Mouse (Mus musculus) layer of hippocampus, adult 2 months (tissue): ENCODE measurements around the gene Abhd12. TPM values are rescaled to one million over a fixed set of nuclear protein-coding genes. Genes with fewer than 3 reads are reported as not detected.
A peak's percentile ranks its signal among the peaks of the same experiment; 100 is the strongest.
"Not testable (repeated sequence)": the region's sequence is repeated elsewhere in the genome, so short reads cannot be mapped to it uniquely, and the experiment has no call there.

ENCODE experiments used
- DNase-seq, 2 experiments: peaks; one replicate each; pipeline ENCODE4 v3.0.0; 2022; ENCODE audit warnings: low spot score in 2 of 2
- H3K27ac ChIP-seq: fragments of 200-600 bp; 2 replicates; pipeline ENCODE4 v1.8.1; 2022
- H3K4me3 ChIP-seq: fragments of 200-600 bp; 2 replicates; pipeline ENCODE4 v1.8.1; 2022; ENCODE audit warnings: mild to moderate bottlenecking
- CTCF ChIP-seq: fragments of 200-600 bp; conservative IDR thresholded peaks from 2 replicates; pipeline ENCODE4 v1.8.1; 2022; ENCODE audit warnings: antibody characterized with exemption, mild to moderate bottlenecking, moderate library complexity
- long read RNA-seq, 2 experiments: library from polyadenylated mRNA; stranded (forward); transcript quantifications; one replicate each; pipeline ENCODE4 v2.0.0; 2021; ENCODE audit warnings: borderline mapping rate in 2 of 2
- total RNA-seq, 2 experiments: library from RNA; stranded (reverse); gene quantifications; 2 replicates each; pipeline ENCODE4 v1.2.3; 2021

The Abhd12 gene
- 100 to 1,000 TPM; 314 to 317 TPM for total RNA-seq
- long read RNA-seq, experiment 1, transcript Abhd12-201 (13 exons, 1,999 nt) = major isoform, 147 of 191 reads
- long read RNA-seq, experiment 1, partial matches to known transcripts = 7 of 191 reads
- long read RNA-seq, experiment 1, other reads (novel, unspliced or antisense) = 35 of 191 reads
- long read RNA-seq, experiment 2, transcript Abhd12-201 (13 exons, 1,999 nt) = major isoform, 225 of 293 reads
- long read RNA-seq, experiment 2, partial matches to known transcripts = 13 of 293 reads
- long read RNA-seq, experiment 2, other reads (novel, unspliced or antisense) = 49 of 293 reads

DNA sequence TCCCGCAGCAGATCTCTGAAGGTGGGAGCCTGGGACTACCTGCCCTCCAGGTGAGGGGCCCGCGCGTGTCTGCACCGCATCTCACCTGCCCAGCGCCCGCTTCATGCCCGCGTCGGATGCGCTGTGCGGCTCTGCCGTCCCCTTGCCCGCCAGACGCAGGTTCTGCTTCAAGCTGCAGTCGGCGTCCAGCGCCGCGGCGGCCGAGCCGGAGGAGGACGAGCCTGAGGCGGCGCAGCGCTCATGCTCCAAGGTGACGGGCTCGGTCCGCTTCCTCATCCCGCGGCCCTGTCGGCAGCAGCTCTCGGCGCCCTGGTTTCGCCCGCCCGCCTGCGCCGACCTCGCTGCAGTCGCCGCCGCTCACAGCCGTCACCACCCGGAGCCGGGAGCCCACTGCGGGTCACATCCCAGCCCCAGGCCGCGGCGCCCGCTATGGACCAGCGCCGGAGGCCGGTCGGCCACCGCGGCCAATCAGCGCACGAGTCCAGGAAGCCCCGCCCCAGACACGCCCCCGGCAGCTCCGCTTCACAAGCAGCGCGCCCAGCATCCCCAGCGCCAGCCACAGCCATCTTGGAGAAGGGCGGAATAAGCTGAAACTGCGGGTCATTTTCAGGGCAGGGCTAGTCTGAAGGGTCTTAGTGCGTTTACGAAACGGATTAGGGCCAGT is at the start of gene Abhd12:
Gene Abhd12 (minus strand): TSS at position 470 of the 664 bp plus-strand sequence.
- TF ChIP-seq CTCF = no peak; the same call in 1 of the 2 replicates
- peak within 1 kb of the TSS; percentile 100 for H3K4me3 ChIP-seq
- H3K27ac ChIP-seq = peak within 1 kb of the TSS; percentile 97
- peak; percentile 97 for DNase-seq

- no peak for TF ChIP-seq CTCF
- Histone ChIP-seq H3K4me3 (no peak overlapping the region), H3K27ac (no peak overlapping the region)
- no peak for DNase-seq
Measured at GRCm38 (mm10) chr2:150951201-150951600, 46.7 kb upstream of the Abhd12 start.

DNA sequence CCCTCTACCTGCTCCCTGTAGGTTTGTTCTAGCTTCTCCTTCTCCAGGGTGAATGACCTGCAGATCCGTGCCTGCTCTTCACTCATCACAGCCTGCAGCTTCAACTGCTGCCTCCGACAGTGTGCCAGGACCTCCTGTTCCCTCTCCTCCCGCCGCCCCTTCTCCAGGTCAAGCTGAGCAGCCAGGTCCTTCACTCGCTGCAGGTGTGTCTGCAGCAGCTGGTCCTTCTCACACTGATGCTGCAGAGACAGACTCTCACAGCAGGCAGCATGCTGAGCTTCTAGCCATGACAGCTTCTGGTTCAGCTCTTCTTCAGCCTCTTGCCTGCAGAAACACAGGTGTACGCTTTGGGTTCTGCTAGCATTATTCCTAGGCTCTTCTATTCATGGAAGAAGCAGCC is 45.5 kb upstream of the Abhd12 start:
- no peak for DNase-seq
- TF ChIP-seq CTCF = no peak
- Histone ChIP-seq H3K27ac (no peak overlapping the region), H3K4me3 (no peak overlapping the region)

DNA sequence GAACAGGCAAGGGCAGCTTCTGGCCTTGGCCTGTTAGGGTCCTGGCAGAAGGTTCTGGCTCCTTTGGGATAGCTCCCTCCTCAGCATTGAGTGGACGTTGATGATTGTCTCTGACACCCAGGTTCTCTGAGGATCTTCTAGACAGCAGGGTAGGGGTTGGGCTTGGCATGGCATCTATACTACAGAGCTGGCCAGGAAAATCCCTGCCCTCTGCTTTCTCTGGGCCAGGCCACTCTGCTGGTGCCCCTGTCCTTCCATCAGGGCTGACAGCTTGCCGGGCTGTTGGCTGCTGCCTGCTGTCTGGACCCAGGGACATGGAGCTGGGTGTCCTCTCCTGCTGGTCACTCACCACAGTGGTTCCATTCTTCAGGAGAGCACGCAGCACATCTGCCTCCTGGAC is 45.1 kb upstream of the Abhd12 start:
- H3K4me3 ChIP-seq = no peak overlapping the region
- DNase-seq = no peak
- no peak for TF ChIP-seq CTCF

DNA sequence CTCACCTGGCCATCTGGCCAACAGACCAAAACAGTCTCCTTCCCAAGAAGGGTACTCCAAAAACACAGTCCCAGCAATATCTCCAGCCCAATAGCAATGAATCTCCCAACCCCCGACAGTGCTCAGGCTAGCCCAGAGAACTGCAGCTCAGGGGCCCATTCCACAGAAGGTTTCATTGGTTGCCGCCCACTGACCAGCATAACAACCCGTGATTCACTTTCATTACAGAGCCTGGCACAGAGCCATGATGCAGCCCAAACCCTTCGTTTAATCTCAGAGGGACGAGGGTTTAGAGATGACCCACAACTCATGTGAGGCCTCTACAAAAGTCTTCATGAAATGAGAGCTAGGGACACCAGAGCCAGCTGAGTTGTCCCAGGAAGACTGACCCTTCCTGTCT is 44.2 kb upstream of the Abhd12 start:
- DNase-seq = no peak
- Histone ChIP-seq H3K27ac (no peak overlapping the region), H3K4me3 (no peak overlapping the region)
- TF ChIP-seq CTCF = no peak

More for the DNA sequence above, 45.1 kb upstream of the Abhd12 start:
- H3K27ac ChIP-seq = no peak overlapping the region

GRCm38 (mm10) chr2:150947880-150948611 is 43.5 kb upstream of the Abhd12 start:
- H3K4me3 ChIP-seq, DNase-seq, H3K27ac ChIP-seq: not testable (repeated sequence)

GRCm38 (mm10) chr2:150947341-150947740 is 42.8 kb upstream of the Abhd12 start:
- H3K27ac ChIP-seq, H3K4me3 ChIP-seq: not testable (repeated sequence)
- peak in 1 of 2 experiments; percentile 8 for DNase-seq

DNA sequence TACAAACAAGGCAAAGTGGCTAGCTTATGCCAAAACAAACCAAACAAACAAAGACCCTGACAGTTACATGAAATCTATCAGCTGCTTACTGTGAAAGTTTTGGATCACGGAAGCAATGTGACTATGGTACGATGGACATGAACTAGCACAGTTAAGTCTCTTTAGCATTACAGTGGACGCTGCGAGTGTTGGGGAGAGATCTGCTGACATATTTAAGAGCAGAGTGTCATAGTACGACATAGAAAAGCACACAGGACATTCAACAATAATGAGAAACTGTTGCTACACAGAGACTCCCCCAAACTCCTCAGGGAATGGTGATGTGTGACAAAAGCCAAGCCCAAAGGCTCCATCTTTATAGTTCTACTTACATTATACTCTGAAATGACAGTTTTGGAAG is 39.5 kb upstream of the Abhd12 start:
- no peak overlapping the region for H3K4me3 ChIP-seq
- no peak for DNase-seq
- H3K27ac ChIP-seq = no peak overlapping the region
- no peak for TF ChIP-seq CTCF

DNA sequence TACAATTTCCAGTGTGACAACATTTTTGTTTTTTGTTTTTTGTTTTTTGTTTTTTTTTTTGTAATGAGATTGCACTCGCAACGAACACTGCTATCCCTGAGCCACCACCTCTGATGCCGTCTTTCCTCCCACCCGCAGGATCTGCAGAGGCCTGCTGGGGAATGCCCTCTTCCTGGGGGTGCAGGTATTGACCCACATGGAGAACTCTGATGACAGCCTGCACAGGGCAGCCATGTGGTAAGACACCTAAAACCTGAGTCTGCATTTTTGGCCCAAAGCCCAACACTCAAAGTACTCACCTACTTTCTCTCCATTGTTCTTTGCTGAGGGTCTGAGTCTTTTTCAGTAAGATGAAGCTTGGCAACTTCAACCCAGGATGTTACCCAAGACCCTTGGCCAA is 30.1 kb upstream of the Abhd12 start:
- no peak overlapping the region for H3K4me3 ChIP-seq
- DNase-seq = no peak
- TF ChIP-seq CTCF = no peak
- H3K27ac ChIP-seq = no peak overlapping the region

DNA sequence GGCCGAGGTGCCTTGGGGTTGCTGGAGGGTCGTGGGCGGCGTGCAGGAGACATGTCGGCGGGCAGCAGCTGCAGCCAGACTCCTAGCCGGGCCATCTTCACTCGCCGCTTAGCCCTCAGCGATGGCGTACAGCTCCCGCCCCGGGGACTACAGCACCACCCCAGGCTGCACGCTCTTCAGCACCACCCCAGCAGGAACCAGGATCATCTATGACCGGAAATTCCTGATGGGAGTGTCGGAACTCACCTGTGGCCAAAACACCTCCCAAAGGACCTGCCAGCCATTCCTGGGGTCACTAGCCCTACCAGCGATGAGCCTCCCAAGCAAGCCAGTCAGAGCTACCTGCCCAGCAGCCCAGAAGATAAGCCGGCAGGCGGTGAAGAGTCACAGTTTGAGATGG is 28.9 kb upstream of the Abhd12 start:
- Histone ChIP-seq H3K4me3 (no peak overlapping the region), H3K27ac (no peak overlapping the region)
- TF ChIP-seq CTCF = no peak
- DNase-seq = no peak

- Histone ChIP-seq H3K27ac (no peak overlapping the region), H3K4me3 (no peak overlapping the region)
- no peak for DNase-seq
- no peak for TF ChIP-seq CTCF
Measured at GRCm38 (mm10) chr2:150930806-150931205, 26.3 kb upstream of the Abhd12 start.

- no peak overlapping the region for H3K4me3 ChIP-seq
- DNase-seq = no peak
- no peak for TF ChIP-seq CTCF
- H3K27ac ChIP-seq = no peak overlapping the region
Measured at GRCm38 (mm10) chr2:150929156-150929555, 24.6 kb upstream of the Abhd12 start.

DNA sequence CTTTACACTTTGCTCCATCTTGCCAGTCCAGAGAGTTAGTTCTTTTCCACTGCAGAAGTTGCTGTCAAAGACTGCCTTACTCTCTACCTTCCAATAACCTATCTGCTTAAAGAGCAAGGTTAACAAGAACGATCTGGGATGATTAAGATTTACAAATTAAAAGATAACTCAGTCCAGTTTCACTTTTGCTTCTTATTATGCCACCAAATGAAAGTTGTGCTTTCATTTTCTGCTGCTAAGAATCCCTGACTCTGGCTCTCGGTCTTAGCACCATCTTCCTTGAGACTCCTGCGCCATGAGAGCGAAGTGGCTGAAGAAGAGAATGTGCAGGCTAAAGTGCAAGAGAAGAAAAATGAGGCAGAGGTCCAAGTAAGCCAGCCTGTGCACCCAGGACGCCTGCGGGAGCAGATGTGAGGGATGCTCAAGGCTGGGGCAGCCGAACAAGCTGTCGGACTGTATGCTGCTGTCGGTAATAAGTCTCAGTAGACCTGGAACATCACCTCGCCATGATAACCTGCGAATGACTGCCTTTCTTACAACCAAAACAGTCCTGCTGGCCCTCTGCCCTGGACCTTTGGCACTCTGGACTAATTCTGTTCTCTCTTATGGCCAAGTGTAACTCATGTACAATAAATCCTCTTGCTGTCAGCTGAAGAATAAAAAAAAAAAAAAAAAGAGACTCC is 22.6 kb upstream of the Abhd12 start:
- no peak overlapping the region for H3K4me3 ChIP-seq
- TF ChIP-seq CTCF = no peak
- no peak for DNase-seq
- H3K27ac ChIP-seq = no peak overlapping the region
